In the genomic region with DNA sequence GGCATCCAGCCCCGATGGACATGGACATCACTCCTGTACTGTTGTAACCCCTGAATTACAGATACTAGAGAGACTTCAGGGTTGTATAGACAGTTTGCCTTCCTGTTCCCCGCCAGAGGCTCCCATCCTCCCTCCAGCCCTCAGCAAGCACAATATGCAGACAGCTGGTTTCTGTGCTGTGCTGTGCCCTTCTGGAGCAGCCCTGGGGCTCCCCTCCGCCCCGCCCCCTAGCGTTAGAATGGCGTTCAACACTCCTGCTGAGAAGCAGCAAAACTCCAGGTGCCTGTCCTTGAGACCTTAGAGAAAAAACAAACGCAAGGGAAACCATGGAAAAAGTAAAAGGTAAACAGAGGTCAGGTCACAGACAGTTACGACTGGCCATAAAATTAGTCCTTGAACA, we compare ENCODE assay signal across 9 mouse cellular contexts. TPM values are rescaled to one million over a fixed set of nuclear protein-coding genes. Genes with fewer than 3 reads are reported as not detected.
DNase-seq lines count a peak whose midpoint lies in the region; ATAC-seq and TF ChIP-seq lines count a peak whose summit lies in the region.
"Had no signal": no experiment of that assay in that cellular context is flagged by ENCODE, and none has a peak within 500 bp of the region (broad histone marks: within the 10 kb centered on the region; RNA-seq: fewer than 3 reads in every experiment).

No protein-coding gene starts in this region.

- WGBS in lung, embryonic 14.5 days = 13% methylated on average over 8 of the region's 8 CpGs

- intact Hi-C loops in gastrocnemius, postnatal 36 days (cut with DNase I) = loop anchor here (2.0 kb wide), 1 partner anchor 164 kb away; no protein-coding TSS in a partner anchor

- no peak overlapping the region for H3K4me2 ChIP-seq in lung, embryonic 14.5 days
- H3K4me2 ChIP-seq: hindbrain, embryonic 15.5 days had no signal

- no peaks in the 10 kb centered on the region for H3K36me3 ChIP-seq in E14TG2a.4 (ENCODE audit: insufficient read depth, low read length)
- no peaks in the 10 kb centered on the region for H3K36me3 ChIP-seq in lung, embryonic 14.5 days (ENCODE audit: insufficient read depth)
- H3K36me3 ChIP-seq: hindbrain, embryonic 15.5 days had no signal

- H3K9me3 ChIP-seq in E14TG2a.4 (ENCODE audit: low read length) = peaks cover 14% of the 10 kb centered on the region
- no peaks in the 10 kb centered on the region for H3K9me3 ChIP-seq in lung, embryonic 14.5 days (ENCODE audit: low read depth, low read length)
- H3K9me3 ChIP-seq: hindbrain, embryonic 15.5 days had no signal

- peaks cover 23% of the 10 kb centered on the region for H3K4me1 ChIP-seq in E14TG2a.4 (replicated peaks; ENCODE audit: low read depth, low read length)
- no peaks in the 10 kb centered on the region for H3K4me1 ChIP-seq in lung, embryonic 14.5 days (ENCODE audit: insufficient read depth)

- TF ChIP-seq CTCF in E14TG2a.4 (conservative IDR thresholded peaks at IDR 0.05; ENCODE audit: low read length) = peak; percentile 56
- TF ChIP-seq CTCF in lung, embryonic 14.5 days (IDR thresholded peaks at IDR 0.05; ENCODE audit: low read depth) = peak; percentile 84

- H3K4me3 ChIP-seq in E14TG2a.4 (replicated peaks; ENCODE audit: low read length) = no peak overlapping the region
- H3K4me3 ChIP-seq in lung, embryonic 14.5 days (ENCODE audit: low read depth, low read length) = no peak overlapping the region
- H3K4me3 ChIP-seq: hindbrain, embryonic 15.5 days had no signal

- DNase-seq in 416B (ENCODE audit: low read depth) = peak; percentile 66
- peak; percentile 69 for DNase-seq in c-Kit-positive CD71-positive TER-119-positive erythroid progenitor cells, embryonic 14.5 days (ENCODE audit: low spot score)
- peak; percentile 36 to 64 for DNase-seq in gastrocnemius, postnatal 36 days
- peak; percentile 55 for DNase-seq in kidney, adult 9 months
- DNase-seq in lung, embryonic 14.5 days = peak; percentile 75
- DNase-seq in ovary, postnatal 14 days (ENCODE audit: low spot score) = peak; percentile 67
- DNase-seq in urinary bladder, postnatal 10 days (ENCODE audit: low spot score) = peak; percentile 47

- no peaks in the 10 kb centered on the region for H3K27me3 ChIP-seq in E14TG2a.4 (ENCODE audit: insufficient read depth, low read length)
- H3K27me3 ChIP-seq in lung, embryonic 14.5 days (ENCODE audit: insufficient read depth, low read length) = no peaks in the 10 kb centered on the region

- no peak overlapping the region for H3K9ac ChIP-seq in lung, embryonic 14.5 days
- H3K9ac ChIP-seq: hindbrain, embryonic 15.5 days had no signal

- H3K27ac ChIP-seq in lung, embryonic 14.5 days (ENCODE audit: low read depth) = no peak overlapping the region
- H3K27ac ChIP-seq: hindbrain, embryonic 15.5 days had no signal

- peak; percentile 82 for ATAC-seq in lung, embryonic 14.5 days (ENCODE audit: insufficient read depth)

RNA-seq across cellular contexts. Expression of a gene that starts 59.9 kb away (rescaled TPM):
- total RNA-seq in gastrocnemius, postnatal 36 days (2021) = not detected
- 0.13 and 0.14 TPM in 2 replicates for polyA plus RNA-seq in lung, embryonic 14.5 days (2014; fragmentation: Nextera tagmentation; extraction: Ambion mirVana)
